Mouse (Mus musculus): ENCODE measurements around the gene Dlgap4. TPM values are rescaled to one million over a fixed set of nuclear protein-coding genes. Genes with fewer than 3 reads are reported as not detected.
"Not testable (repeated sequence)": the region's sequence is repeated elsewhere in the genome, so short reads cannot be mapped to it uniquely, and the experiment has no call there.

The Dlgap4 gene
- polyA plus RNA-seq, 2 experiments, result 94.1 to 100 TPM

GRCm38 (mm10) chr2:156787090-156787775, 173.7 kb downstream of the Dlgap4 start:
- Histone ChIP-seq H3K4me2 (replicated peaks; ENCODE audit: low read depth, low read length, severe bottlenecking) (no peak overlapping the region), H3K9me3 (ENCODE audit: control insufficient read depth, low read length) (peaks cover 3% of the 10 kb centered on the region; the same call in 1 of the 2 replicates), H3K27me3 (ENCODE audit: control insufficient read depth, insufficient read depth, low read length) (no peaks in the 10 kb centered on the region), H3K36me3 (ENCODE audit: control insufficient read depth, insufficient read depth, low read length) (no peaks in the 10 kb centered on the region), H3K9ac (ENCODE audit: low read depth, low read length, severe bottlenecking) (no peak overlapping the region), H3K27ac (replicated peaks; ENCODE audit: low read depth, low read length) (no peak overlapping the region), H3K4me1 (ENCODE audit: control insufficient read depth, insufficient read depth, low read length) (no peaks in the 10 kb centered on the region), H3K4me3 (replicated peaks; ENCODE audit: low read length) (no peak overlapping the region)
- ATAC-seq (ENCODE audit: low FRiP score, low read depth), result no peak
- no peak for DNase-seq (ENCODE audit: low spot score)
- TF ChIP-seq POLR2A (IDR thresholded peaks at IDR 0.05; ENCODE audit: borderline replicate concordance, extremely low read depth, insufficient read depth, insufficient read length), result no peak
- WGBS, result 86% methylated on average over 5 of the region's 5 CpGs

GRCm38 (mm10) chr2:156787776-156788105, 174.2 kb downstream of the Dlgap4 start:
- Histone ChIP-seq H3K4me1 (ENCODE audit: control insufficient read depth, insufficient read depth, low read length) (no peaks in the 10 kb centered on the region), H3K9ac (ENCODE audit: low read depth, low read length, severe bottlenecking) (no peak overlapping the region), H3K4me2 (replicated peaks; ENCODE audit: low read depth, low read length, severe bottlenecking) (no peak overlapping the region), H3K27me3 (ENCODE audit: control insufficient read depth, insufficient read depth, low read length) (no peaks in the 10 kb centered on the region), H3K36me3 (ENCODE audit: control insufficient read depth, insufficient read depth, low read length) (no peaks in the 10 kb centered on the region), H3K9me3 (ENCODE audit: control insufficient read depth, low read length) (peaks cover 7% of the 10 kb centered on the region; the same call in 1 of the 2 replicates), H3K27ac (replicated peaks; ENCODE audit: low read depth, low read length) (no peak overlapping the region), H3K4me3 (replicated peaks; ENCODE audit: low read length) (no peak overlapping the region)
- TF ChIP-seq POLR2A (IDR thresholded peaks at IDR 0.05; ENCODE audit: borderline replicate concordance, extremely low read depth, insufficient read depth, insufficient read length), result no peak
- DNase-seq (ENCODE audit: low spot score), result no peak
- ATAC-seq (ENCODE audit: low FRiP score, low read depth), result no peak
- 44% methylated on average over 3 of the region's 3 CpGs for WGBS

- H3K27ac ChIP-seq (replicated peaks; ENCODE audit: low read depth, low read length), result no peak overlapping the region
- no peaks in the 10 kb centered on the region for H3K36me3 ChIP-seq (ENCODE audit: control insufficient read depth, insufficient read depth, low read length)
- no peak overlapping the region for H3K4me2 ChIP-seq (replicated peaks; ENCODE audit: low read depth, low read length, severe bottlenecking)
- no peak for ATAC-seq (ENCODE audit: low FRiP score, low read depth)
- TF ChIP-seq POLR2A (IDR thresholded peaks at IDR 0.05; ENCODE audit: borderline replicate concordance, extremely low read depth, insufficient read depth, insufficient read length), result no peak
- no peak for DNase-seq (ENCODE audit: low spot score)
- no peaks in the 10 kb centered on the region for H3K27me3 ChIP-seq (ENCODE audit: control insufficient read depth, insufficient read depth, low read length)
- no peaks in the 10 kb centered on the region for H3K4me1 ChIP-seq (ENCODE audit: control insufficient read depth, insufficient read depth, low read length)
- H3K9ac ChIP-seq (ENCODE audit: low read depth, low read length, severe bottlenecking), result no peak overlapping the region
- WGBS, result 36% methylated on average over 1 of the region's 1 CpGs
- peaks cover 7% of the 10 kb centered on the region; the same call in 1 of the 2 replicates for H3K9me3 ChIP-seq (ENCODE audit: control insufficient read depth, low read length)
- no peak overlapping the region for H3K4me3 ChIP-seq (replicated peaks; ENCODE audit: low read length)
Measured at GRCm38 (mm10) chr2:156788836-156789235, 175.3 kb downstream of the Dlgap4 start.

GRCm38 (mm10) chr2:156798516-156798915, 185.0 kb downstream of the Dlgap4 start:
- no peak overlapping the region for H3K9ac ChIP-seq (ENCODE audit: low read depth, low read length, severe bottlenecking)

GRCm38 (mm10) chr2:156801045-156801444, 187.5 kb downstream of the Dlgap4 start:
- no peaks in the 10 kb centered on the region for H3K27me3 ChIP-seq (ENCODE audit: control insufficient read depth, insufficient read depth, low read length)
- TF ChIP-seq POLR2A (IDR thresholded peaks at IDR 0.05; ENCODE audit: borderline replicate concordance, extremely low read depth, insufficient read depth, insufficient read length), result no peak
- 70% methylated on average over 4 of the region's 4 CpGs for WGBS
- H3K4me1 ChIP-seq (ENCODE audit: control insufficient read depth, insufficient read depth, low read length), result no peaks in the 10 kb centered on the region
- no peaks in the 10 kb centered on the region for H3K36me3 ChIP-seq (ENCODE audit: control insufficient read depth, insufficient read depth, low read length)
- H3K4me2 ChIP-seq (replicated peaks; ENCODE audit: low read depth, low read length, severe bottlenecking), result no peak overlapping the region
- no peak overlapping the region for H3K9ac ChIP-seq (ENCODE audit: low read depth, low read length, severe bottlenecking)
- H3K27ac ChIP-seq (replicated peaks; ENCODE audit: low read depth, low read length), result no peak overlapping the region
- no peak for ATAC-seq (ENCODE audit: low FRiP score, low read depth)
- no peaks in the 10 kb centered on the region for H3K9me3 ChIP-seq (ENCODE audit: control insufficient read depth, low read length)
- DNase-seq (ENCODE audit: low spot score), result no peak
- no peak overlapping the region for H3K4me3 ChIP-seq (replicated peaks; ENCODE audit: low read length)

More at GRCm38 (mm10) chr2:156798516-156798915, 185.0 kb downstream of the Dlgap4 start:
- H3K9me3 ChIP-seq (ENCODE audit: control insufficient read depth, low read length), result no peaks in the 10 kb centered on the region
- no peak overlapping the region for H3K4me2 ChIP-seq (replicated peaks; ENCODE audit: low read depth, low read length, severe bottlenecking)
- no peak for TF ChIP-seq POLR2A (IDR thresholded peaks at IDR 0.05; ENCODE audit: borderline replicate concordance, extremely low read depth, insufficient read depth, insufficient read length)
- DNase-seq (ENCODE audit: low spot score) (no peak), ATAC-seq (ENCODE audit: low FRiP score, low read depth) (no peak)
- no peaks in the 10 kb centered on the region for H3K27me3 ChIP-seq (ENCODE audit: control insufficient read depth, insufficient read depth, low read length)
- no peaks in the 10 kb centered on the region for H3K4me1 ChIP-seq (ENCODE audit: control insufficient read depth, insufficient read depth, low read length)
- WGBS, result 80% methylated on average over 1 of the region's 1 CpGs
- H3K27ac ChIP-seq (replicated peaks; ENCODE audit: low read depth, low read length), result no peak overlapping the region
- H3K4me3 ChIP-seq (replicated peaks; ENCODE audit: low read length), result no peak overlapping the region
- H3K36me3 ChIP-seq (ENCODE audit: control insufficient read depth, insufficient read depth, low read length), result no peaks in the 10 kb centered on the region

- DNase-seq (ENCODE audit: low spot score); H3K27me3 ChIP-seq (ENCODE audit: control insufficient read depth, insufficient read depth, low read length); ATAC-seq (ENCODE audit: low FRiP score, low read depth); H3K9ac ChIP-seq (ENCODE audit: low read depth, low read length, severe bottlenecking); H3K4me1 ChIP-seq (ENCODE audit: control insufficient read depth, insufficient read depth, low read length); H3K9me3 ChIP-seq (ENCODE audit: control insufficient read depth, low read length); H3K4me2 ChIP-seq (replicated peaks; ENCODE audit: low read depth, low read length, severe bottlenecking); H3K4me3 ChIP-seq (replicated peaks; ENCODE audit: low read length); H3K36me3 ChIP-seq (ENCODE audit: control insufficient read depth, insufficient read depth, low read length); H3K27ac ChIP-seq (replicated peaks; ENCODE audit: low read depth, low read length): not testable (repeated sequence)
- WGBS, result 40% methylated on average over 9 of the region's 9 CpGs
Measured at GRCm38 (mm10) chr2:156802116-156802515, 188.6 kb downstream of the Dlgap4 start.

Measured in limb, embryonic 14.5 days (tissue).